Mouse (Mus musculus) liver, embryonic 12.5 days (tissue): Measurements from ENCODE around the gene Has3. TPM values are rescaled to one million over a fixed set of nuclear protein-coding genes. Genes with fewer than 3 reads are reported as not detected.

Experiments used
- ATAC-seq: fragments of 200-750 bp; cut with Nextera tagmentation; 2 replicates; pipeline ENCODE4 v1.8.0; 2017; ENCODE audit warnings: moderate number of reproducible peaks, mild to moderate bottlenecking, moderate library complexity
- H3K27ac ChIP-seq: fragments of 300-500 bp; sonication (generic); 2 replicates; pipeline ENCODE4 v1.5.1; 2016; ENCODE audit warnings: mild to moderate bottlenecking
- H3K27me3 ChIP-seq: fragments of 300-500 bp; sonication (generic); replicated peaks from 2 replicates; pipeline ENCODE4 v1.6.1; 2016; ENCODE audit warnings: mild to moderate bottlenecking, moderate library complexity
- H3K36me3 ChIP-seq: fragments of 300-500 bp; sonication (generic); 2 replicates; pipeline ENCODE4 v1.6.1; 2016; ENCODE audit warnings: mild to moderate bottlenecking, moderate library complexity
- H3K4me1 ChIP-seq: fragments of 300-500 bp; sonication (generic); 2 replicates; pipeline ENCODE4 v1.6.1; 2016
- H3K4me2 ChIP-seq: fragments of 300-500 bp; sonication (generic); 2 replicates; pipeline ENCODE4 v1.6.1; 2016; ENCODE audit warnings: mild to moderate bottlenecking, moderate library complexity
- H3K4me3 ChIP-seq: fragments of 300-500 bp; sonication (generic); 2 replicates; pipeline ENCODE4 v1.5.1; 2016; ENCODE audit warnings: mild to moderate bottlenecking, moderate library complexity
- H3K9ac ChIP-seq: fragments of 300-500 bp; sonication (generic); 2 replicates; pipeline ENCODE4 v1.6.1; 2016; ENCODE audit warnings: mild to moderate bottlenecking, moderate library complexity
- H3K9me3 ChIP-seq: fragments of 300-500 bp; sonication (generic); replicated peaks from 2 replicates; pipeline ENCODE4 v1.6.1; 2016; ENCODE audit warnings: mild to moderate bottlenecking, moderate library complexity
- WGBS: fragments of 180-500 bp; shearing (Covaris S2); methylation state at CpG from one replicate; pipeline ENCODE4 v1.1.7; 2016; ENCODE audit not compliant: insufficient replicate concordance; 5-methylcytosine and 5-hydroxymethylcytosine counted together
- polyA plus RNA-seq: library from polyadenylated mRNA; unstranded; fragments of >200 nt; fragmentation: Nextera tagmentation; extraction: Ambion mirVana; gene quantifications from 2 replicates; pipeline ENCODE4 v1.2.1, GENCODE M21; 2016

Gene Has3
- polyA plus RNA-seq, 1 experiment from 2014 or later: 0.04 TPM

GRCm38 (mm10) chr8:106892210-106892805 lies 22.3 kb downstream of the Has3 start:
- 0 out of 2 replicates have a peak, but pooled peaks have one; percentile 30 for ATAC-seq
- Histone ChIP-seq H3K36me3 (peaks cover 34% of the 10 kb centered on the region), H3K9me3 (no peaks in the 10 kb centered on the region), H3K4me1 (peaks cover 50% of the 10 kb centered on the region), H3K27ac (peak overlapping the region; percentile 92), H3K4me3 (peak overlapping the region; percentile 94), H3K27me3 (no peaks in the 10 kb centered on the region), H3K4me2 (peak overlapping the region; percentile 90), H3K9ac (peak overlapping the region; percentile 97)
- whole genome bisulfite sequencing: 2% methylated on average over 15 of the region's 15 CpGs

- no peaks in the 10 kb centered on the region for H3K9me3 ChIP-seq
- H3K4me3 ChIP-seq: peak overlapping the region; percentile 94
- H3K4me1 ChIP-seq: peaks cover 50% of the 10 kb centered on the region
- peak overlapping the region; percentile 92 for H3K27ac ChIP-seq
- H3K9ac ChIP-seq: peak overlapping the region; percentile 97
- H3K27me3 ChIP-seq: no peaks in the 10 kb centered on the region
- H3K36me3 ChIP-seq: peaks cover 39% of the 10 kb centered on the region
- ATAC-seq: peak; percentile 81
- 2% methylated on average over 47 of the region's 57 CpGs for WGBS
- peak overlapping the region; percentile 90 for H3K4me2 ChIP-seq
Observed at GRCm38 (mm10) chr8:106892806-106893451, 22.9 kb downstream of the Has3 start.

DNA sequence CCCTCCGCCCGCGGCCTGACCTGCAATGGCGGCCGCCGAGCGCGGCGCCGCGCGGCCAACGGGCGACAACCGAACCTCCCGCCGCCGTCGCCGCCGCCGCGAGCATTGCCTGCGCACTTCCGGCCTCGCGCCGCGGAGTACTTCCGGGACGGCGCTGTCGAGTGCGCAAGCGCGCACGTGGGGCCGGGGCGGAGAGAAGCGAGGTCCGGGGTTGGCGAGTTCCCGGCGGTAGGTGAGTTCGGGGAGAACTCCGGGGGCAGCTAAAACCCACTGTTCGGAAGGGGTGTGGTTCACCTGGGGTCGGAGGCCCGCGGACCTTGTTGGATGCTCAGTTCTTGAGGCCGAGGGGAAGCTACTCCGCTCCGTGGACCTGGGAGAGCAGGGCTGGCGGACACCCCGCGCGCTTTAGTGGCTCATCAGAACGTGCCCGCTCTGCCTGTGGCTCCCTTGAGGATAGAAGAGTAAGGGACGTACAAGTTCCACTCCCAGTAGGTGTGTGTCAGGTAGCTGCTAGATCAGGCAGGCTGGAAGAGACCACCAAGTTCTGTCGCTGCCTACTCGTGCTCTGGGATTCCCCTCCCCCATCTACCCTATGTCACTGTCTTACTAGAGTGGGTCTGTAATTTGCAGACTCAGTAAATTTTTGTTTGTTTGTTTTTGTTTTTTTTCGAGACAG lies 23.6 kb downstream of the Has3 start, which contains the start of gene Utp4:
Gene Utp4, plus strand, starts transcription at position 156 of the 676 bp plus-strand sequence.
- H3K36me3 ChIP-seq: peaks cover 46% of the 10 kb centered on the region
- H3K27ac ChIP-seq: peak within 1 kb of the TSS; percentile 92
- no peaks in the 10 kb centered on the region for H3K27me3 ChIP-seq
- under 1% methylated on average over 60 of the region's 63 CpGs for WGBS
- H3K4me3 ChIP-seq: peak within 1 kb of the TSS; percentile 94
- peak within 1 kb of the TSS; percentile 97 for H3K9ac ChIP-seq
- peak; percentile 94 for ATAC-seq
- H3K4me2 ChIP-seq: peak within 1 kb of the TSS; percentile 90
- peaks cover 47% of the 10 kb centered on the region for H3K4me1 ChIP-seq
- no peaks in the 10 kb centered on the region for H3K9me3 ChIP-seq

- H3K4me2 ChIP-seq: no peak overlapping the region
- H3K9me3 ChIP-seq: no peaks in the 10 kb centered on the region
- no peaks in the 10 kb centered on the region for H3K27me3 ChIP-seq
- H3K9ac ChIP-seq: no peak overlapping the region
- H3K4me3 ChIP-seq: no peak overlapping the region
- no peak overlapping the region for H3K27ac ChIP-seq
- 77% methylated on average over 5 of the region's 5 CpGs for WGBS
- H3K4me1 ChIP-seq: peaks cover 11% of the 10 kb centered on the region
- no peak for ATAC-seq
- peaks cover 96% of the 10 kb centered on the region for H3K36me3 ChIP-seq
Observed at GRCm38 (mm10) chr8:106899473-106899872, 29.4 kb downstream of the Has3 start.

DNA sequence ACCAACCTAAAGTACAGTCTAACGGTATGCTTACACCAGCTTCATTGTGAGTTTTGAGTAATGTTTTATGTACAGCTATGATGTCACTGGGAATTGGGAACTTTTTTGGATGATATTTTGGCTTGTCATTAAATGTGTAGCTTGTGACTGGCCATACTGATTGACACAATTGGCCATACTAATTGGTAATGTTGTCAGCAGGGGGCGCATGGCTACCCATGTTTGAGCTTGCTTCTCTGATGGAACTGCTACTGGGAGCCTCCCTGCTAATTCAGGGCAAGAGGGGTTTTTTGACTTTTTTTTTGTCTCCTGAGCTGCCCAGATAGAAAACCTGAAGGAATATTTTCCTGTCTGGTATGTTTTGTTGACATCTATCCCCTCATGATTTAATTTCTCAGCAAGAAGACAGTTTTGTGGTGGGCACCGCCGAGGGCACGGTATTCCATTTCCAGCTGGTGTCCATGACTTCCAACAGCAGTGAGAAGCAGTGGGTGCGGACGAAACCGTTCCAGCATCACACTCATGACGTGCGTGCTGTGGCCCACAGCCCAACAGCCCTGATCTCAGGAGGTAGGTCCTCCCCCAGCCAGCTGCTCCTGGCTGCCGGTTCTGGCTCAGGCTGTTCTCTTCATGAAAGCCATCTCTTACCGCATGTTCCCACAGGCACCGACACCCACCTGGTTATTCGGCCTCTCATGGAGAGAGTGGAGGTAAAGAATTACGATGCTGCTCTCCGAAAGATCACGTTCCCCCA lies 35.9 kb downstream of the Has3 start:
- no peaks in the 10 kb centered on the region for H3K27me3 ChIP-seq
- H3K4me1 ChIP-seq: no peaks in the 10 kb centered on the region
- H3K9ac ChIP-seq: no peak overlapping the region
- 86% methylated on average over 17 of the region's 17 CpGs for WGBS
- no peak overlapping the region for H3K4me3 ChIP-seq
- H3K9me3 ChIP-seq: no peaks in the 10 kb centered on the region
- H3K27ac ChIP-seq: no peak overlapping the region
- ATAC-seq: no peak
- peaks cover 89% of the 10 kb centered on the region for H3K36me3 ChIP-seq
- H3K4me2 ChIP-seq: no peak overlapping the region

DNA sequence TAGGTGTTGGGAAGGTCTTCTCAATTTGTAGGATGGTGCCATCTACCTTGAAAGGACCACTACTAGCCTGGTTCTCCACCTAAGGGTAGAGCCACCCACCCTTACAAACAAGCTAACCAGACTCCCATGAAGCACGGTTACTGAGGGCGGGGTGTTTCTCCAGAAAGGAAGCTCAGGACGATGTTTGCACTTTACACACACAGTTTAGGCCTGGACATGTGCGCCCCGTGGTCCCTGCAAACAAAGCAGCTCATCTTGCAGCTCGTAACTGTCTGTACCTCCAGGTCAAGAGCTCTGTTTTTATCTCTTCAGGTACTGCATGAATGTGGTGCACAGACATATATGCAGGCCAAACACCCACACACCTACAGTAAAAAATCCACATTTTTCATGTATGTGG lies 36.6 kb downstream of the Has3 start:
- no peak for ATAC-seq
- no peaks in the 10 kb centered on the region for H3K27me3 ChIP-seq
- H3K9ac ChIP-seq: no peak overlapping the region
- H3K4me2 ChIP-seq: no peak overlapping the region
- no peak overlapping the region for H3K4me3 ChIP-seq
- H3K27ac ChIP-seq: no peak overlapping the region
- H3K4me1 ChIP-seq: no peaks in the 10 kb centered on the region
- 83% methylated on average over 6 of the region's 6 CpGs for WGBS
- H3K36me3 ChIP-seq: peaks cover 88% of the 10 kb centered on the region
- H3K9me3 ChIP-seq: no peaks in the 10 kb centered on the region

DNA sequence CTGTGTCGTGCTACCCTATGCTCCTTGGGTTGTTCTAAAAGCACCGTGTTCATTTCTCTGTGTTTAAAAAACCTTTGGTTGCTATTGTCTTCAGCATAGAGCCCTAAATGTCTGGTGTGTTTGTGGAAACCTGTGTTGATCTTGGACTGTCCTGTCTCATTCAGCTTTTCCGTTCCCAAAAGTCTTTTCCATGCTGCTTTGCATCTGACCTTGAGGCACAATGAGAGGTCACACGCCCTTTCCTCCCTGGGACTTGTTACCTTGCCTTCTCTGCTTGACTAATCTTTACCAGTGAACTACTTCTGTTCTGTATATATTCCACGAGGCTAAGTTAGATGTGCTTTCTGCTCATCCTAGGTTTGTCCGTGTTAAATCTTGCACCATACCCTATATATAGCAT lies 37.4 kb downstream of the Has3 start:
- H3K27ac ChIP-seq: no peak overlapping the region
- peaks cover 88% of the 10 kb centered on the region for H3K36me3 ChIP-seq
- H3K4me1 ChIP-seq: no peaks in the 10 kb centered on the region
- H3K4me3 ChIP-seq: no peak overlapping the region
- H3K9me3 ChIP-seq: no peaks in the 10 kb centered on the region
- no peak overlapping the region for H3K9ac ChIP-seq
- no peak for ATAC-seq
- H3K27me3 ChIP-seq: no peaks in the 10 kb centered on the region
- WGBS: 78% methylated on average over 6 of the region's 6 CpGs
- no peak overlapping the region for H3K4me2 ChIP-seq

GRCm38 (mm10) chr8:106908291-106908690 lies 38.2 kb downstream of the Has3 start:
- no peak overlapping the region for H3K9ac ChIP-seq
- H3K4me3 ChIP-seq: no peak overlapping the region
- no peaks in the 10 kb centered on the region for H3K9me3 ChIP-seq
- H3K27me3 ChIP-seq: no peaks in the 10 kb centered on the region
- H3K27ac ChIP-seq: no peak overlapping the region
- H3K4me2 ChIP-seq: no peak overlapping the region
- no peak for ATAC-seq
- no peaks in the 10 kb centered on the region for H3K4me1 ChIP-seq
- WGBS: 90% methylated on average over 7 of the region's 7 CpGs
- peaks cover 86% of the 10 kb centered on the region for H3K36me3 ChIP-seq

GRCm38 (mm10) chr8:106913631-106914030 lies 43.6 kb downstream of the Has3 start:
- Histone ChIP-seq H3K4me2 (no peak overlapping the region), H3K27me3 (no peaks in the 10 kb centered on the region), H3K4me3 (no peak overlapping the region), H3K9ac (no peak overlapping the region), H3K4me1 (no peaks in the 10 kb centered on the region), H3K9me3 (no peaks in the 10 kb centered on the region), H3K27ac (no peak overlapping the region), H3K36me3 (peaks cover 85% of the 10 kb centered on the region)
- WGBS: 93% methylated on average over 10 of the region's 10 CpGs
- no peak for ATAC-seq

GRCm38 (mm10) chr8:106919721-106920394 lies 49.8 kb downstream of the Has3 start:
- Histone ChIP-seq H3K36me3 (peaks cover 87% of the 10 kb centered on the region), H3K27ac (no peak overlapping the region), H3K27me3 (no peaks in the 10 kb centered on the region), H3K4me3 (no peak overlapping the region), H3K4me2 (no peak overlapping the region), H3K9ac (no peak overlapping the region), H3K9me3 (no peaks in the 10 kb centered on the region), H3K4me1 (no peaks in the 10 kb centered on the region)
- ATAC-seq: no peak
- WGBS: 87% methylated on average over 8 of the region's 8 CpGs

GRCm38 (mm10) chr8:106920395-106920741 lies 50.3 kb downstream of the Has3 start:
- H3K27me3 ChIP-seq: no peaks in the 10 kb centered on the region
- 90% methylated on average over 5 of the region's 5 CpGs for WGBS
- H3K27ac ChIP-seq: no peak overlapping the region
- H3K4me3 ChIP-seq: no peak overlapping the region
- no peak overlapping the region for H3K4me2 ChIP-seq
- no peaks in the 10 kb centered on the region for H3K4me1 ChIP-seq
- ATAC-seq: no peak
- H3K9ac ChIP-seq: no peak overlapping the region
- no peaks in the 10 kb centered on the region for H3K9me3 ChIP-seq
- peaks cover 82% of the 10 kb centered on the region for H3K36me3 ChIP-seq
